Mouse (Mus musculus) small intestine, adult 2 months (tissue): ENCODE data around the gene Mroh2a.

ENCODE experiments used
- CTCF ChIP-seq: fragments of 200-500 bp; IDR thresholded peaks from 2 replicates; pipeline ENCODE4 v1.5.1; 2012; ENCODE audit warnings: low read depth, mild to moderate bottlenecking, control low read depth, inconsistent platforms, low read length, moderate library complexity, mixed read lengths; ENCODE audit not compliant: insufficient replicate concordance, insufficient read length; ENCODE audit errors: extremely low read depth
- POLR2A ChIP-seq: fragments of 200-500 bp; IDR thresholded peaks from 2 replicates; pipeline ENCODE4 v1.6.1; 2012; ENCODE audit warnings: low read depth, mild to moderate bottlenecking, control low read depth, inconsistent platforms, low read length, moderate library complexity

GRCm38 (mm10) chr1:88211812-88212211 is 15.0 kb upstream of the Mroh2a start, which contains the start of gene Ugt1a1:
- no peak for TF ChIP-seq CTCF
- TF ChIP-seq POLR2A = no peak
